Mouse (Mus musculus): ENCODE data around the gene Rab30.

GRCm38 (mm10) chr7:92870161-92870560 is 128.8 kb downstream of the Rab30 start:
- TF ChIP-seq CTCF (IDR thresholded peaks at IDR 0.05; ENCODE audit: low read depth), result peak; percentile 31
- no peak for TF ChIP-seq EP300 (IDR thresholded peaks at IDR 0.05; ENCODE audit: low read depth)
